Mouse (Mus musculus): ENCODE measurements around the gene Enah.

DNA sequence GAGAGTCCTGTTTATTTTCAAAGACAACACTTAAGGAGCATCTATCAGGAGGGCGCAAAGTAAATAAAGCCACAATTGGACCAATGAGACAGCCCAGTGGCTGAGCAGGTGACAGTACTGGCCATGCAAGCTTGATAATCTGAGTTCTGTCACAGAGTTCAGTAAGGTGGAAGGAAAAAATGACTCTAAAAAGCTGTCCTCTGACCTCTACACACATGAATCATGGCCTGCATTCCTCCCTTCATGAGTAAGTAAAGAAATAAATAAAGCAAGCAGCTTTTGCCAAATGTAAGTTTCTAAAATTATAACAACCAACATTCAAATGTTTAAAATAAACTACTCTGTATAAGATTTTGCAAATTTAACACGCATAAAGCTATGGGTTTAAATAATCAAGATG is 35.0 kb downstream of the Enah start:
- TF ChIP-seq MYB (IDR thresholded peaks at IDR 0.05; ENCODE audit: low read depth, low read length) (no peak), JUND (IDR thresholded peaks at IDR 0.05; ENCODE audit: low read depth, low read length) (no peak)

Data from MEL (cell line).